Mouse (Mus musculus) neural tube, embryonic 11.5 days (tissue): ENCODE measurements at regions not wholly inside any gene's neighbourhood (a gene's known extent, or its start where the extent isn't known, plus 50 kb on each side); places are given as distances from the start of the nearest gene placed in this dataset.
A peak's percentile ranks its signal among the peaks of the same experiment; 100 is the strongest.

Experiments
- ATAC-seq: fragments of 200-750 bp; cut with Nextera tagmentation; 2 replicates; pipeline ENCODE4 v1.8.0; 2017; ENCODE audit warnings: moderate number of reproducible peaks, mild to moderate bottlenecking, moderate TSS enrichment, moderate library complexity; ENCODE audit not compliant: insufficient read depth, low FRiP score, low TSS enrichment
- DNase-seq: peaks from one replicate; pipeline ENCODE4 v3.0.0-alpha.2; 2015; ENCODE audit warnings: low spot score
- H3K27ac ChIP-seq: fragments of 300-500 bp; sonication (generic); 2 replicates; pipeline ENCODE4 v1.5.1; 2014; ENCODE audit warnings: low read depth, mild to moderate bottlenecking, low read length
- H3K27me3 ChIP-seq: fragments of 300-500 bp; sonication (generic); 2 replicates; pipeline ENCODE4 v1.6.1; 2014; ENCODE audit warnings: mild to moderate bottlenecking, low read length, mixed read lengths; ENCODE audit not compliant: control insufficient read depth, insufficient read depth
- H3K36me3 ChIP-seq: fragments of 300-500 bp; sonication (generic); 2 replicates; pipeline ENCODE4 v1.6.1; 2014; ENCODE audit warnings: mild to moderate bottlenecking, low read length, moderate library complexity, mixed read lengths; ENCODE audit not compliant: control insufficient read depth, insufficient read depth
- H3K4me1 ChIP-seq: fragments of 300-500 bp; sonication (generic); 2 replicates; pipeline ENCODE4 v1.6.1; 2014; ENCODE audit warnings: low read length, mixed read lengths; ENCODE audit not compliant: control insufficient read depth, insufficient read depth
- H3K4me2 ChIP-seq: fragments of 300-500 bp; sonication (generic); 2 replicates; pipeline ENCODE4 v1.6.1; 2014; ENCODE audit warnings: low read depth, mild to moderate bottlenecking, moderate library complexity
- H3K4me3 ChIP-seq: fragments of 300-500 bp; sonication (generic); 2 replicates; pipeline ENCODE4 v1.5.1; 2014; ENCODE audit warnings: low read depth, low read length
- H3K9ac ChIP-seq: fragments of 300-500 bp; sonication (generic); 2 replicates; pipeline ENCODE4 v1.6.1; 2014; ENCODE audit warnings: mild to moderate bottlenecking, low read length
- H3K9me3 ChIP-seq: fragments of 300-500 bp; sonication (generic); 2 replicates; pipeline ENCODE4 v1.6.1; 2016; ENCODE audit warnings: low read length; ENCODE audit not compliant: control insufficient read depth
- WGBS: fragments of 180-500 bp; shearing (Covaris S2); extraction: QIAGEN DNeasy Blood & Tissue Kit; methylation state at CpG from one replicate; pipeline ENCODE4 v1.1.7; 2014; 5-methylcytosine and 5-hydroxymethylcytosine counted together

GRCm38 (mm10) chr11:114198317-114199032 is 131.6 kb upstream of the Sdk2 start:
- ATAC-seq: no peak

GRCm38 (mm10) chr11:114195291-114195690 is 128.4 kb upstream of the Sdk2 start:
- WGBS: 88% methylated on average over 2 of the region's 2 CpGs
- no peaks in the 10 kb centered on the region for H3K27me3 ChIP-seq

More at GRCm38 (mm10) chr11:114198317-114199032, 131.6 kb upstream of the Sdk2 start:
- Histone ChIP-seq H3K4me3 (no peak overlapping the region), H3K36me3 (no peaks in the 10 kb centered on the region), H3K9ac (no peak overlapping the region), H3K4me2 (no peak overlapping the region), H3K9me3 (no peaks in the 10 kb centered on the region), H3K4me1 (peaks cover 6% of the 10 kb centered on the region), H3K27me3 (no peaks in the 10 kb centered on the region), H3K27ac (no peak overlapping the region)
- 59% methylated on average over 15 of the region's 15 CpGs for WGBS
- peak; percentile 70 for DNase-seq

GRCm38 (mm10) chr11:114194055-114194706 is 127.3 kb upstream of the Sdk2 start:
- WGBS: 51% methylated on average over 16 of the region's 16 CpGs
- no peak overlapping the region for H3K27ac ChIP-seq
- no peak for ATAC-seq

More at GRCm38 (mm10) chr11:114195291-114195690, 128.4 kb upstream of the Sdk2 start:
- Histone ChIP-seq H3K4me3 (no peak overlapping the region), H3K4me2 (no peak overlapping the region), H3K36me3 (no peaks in the 10 kb centered on the region), H3K4me1 (peaks cover 6% of the 10 kb centered on the region), H3K9me3 (no peaks in the 10 kb centered on the region; the same call in 1 of the 2 replicates), H3K9ac (no peak overlapping the region), H3K27ac (no peak overlapping the region)
- ATAC-seq: no peak
- no peak for DNase-seq

GRCm38 (mm10) chr11:114193018-114193417 is 126.2 kb upstream of the Sdk2 start:
- Histone ChIP-seq H3K9me3 (no peaks in the 10 kb centered on the region; the same call in 1 of the 2 replicates), H3K9ac (no peak overlapping the region), H3K4me2 (no peak overlapping the region), H3K4me1 (peaks cover 6% of the 10 kb centered on the region), H3K4me3 (no peak overlapping the region), H3K27ac (no peak overlapping the region), H3K27me3 (no peaks in the 10 kb centered on the region), H3K36me3 (no peaks in the 10 kb centered on the region)
- 94% methylated on average over 7 of the region's 7 CpGs for WGBS
- DNase-seq (no peak), ATAC-seq (no peak)

More at GRCm38 (mm10) chr11:114194055-114194706, 127.3 kb upstream of the Sdk2 start:
- no peak overlapping the region for H3K9ac ChIP-seq
- no peak overlapping the region for H3K4me3 ChIP-seq
- no peak for DNase-seq
- H3K36me3 ChIP-seq: no peaks in the 10 kb centered on the region
- H3K4me1 ChIP-seq: peaks cover 6% of the 10 kb centered on the region
- no peak overlapping the region for H3K4me2 ChIP-seq
- no peaks in the 10 kb centered on the region; the same call in 1 of the 2 replicates for H3K9me3 ChIP-seq
- H3K27me3 ChIP-seq: no peaks in the 10 kb centered on the region

- ATAC-seq (no peak), DNase-seq (no peak)
- 70% methylated on average over 5 of the region's 5 CpGs for WGBS
Measured at GRCm38 (mm10) chr11:114191661-114192060, 124.8 kb upstream of the Sdk2 start.

GRCm38 (mm10) chr11:114184970-114185882 is 118.4 kb upstream of the Sdk2 start:
- Histone ChIP-seq H3K9ac (no peak overlapping the region), H3K36me3 (no peaks in the 10 kb centered on the region), H3K27me3 (no peaks in the 10 kb centered on the region), H3K9me3 (no peaks in the 10 kb centered on the region; the same call in 1 of the 2 replicates), H3K27ac (no peak overlapping the region), H3K4me1 (no peaks in the 10 kb centered on the region), H3K4me2 (no peak overlapping the region), H3K4me3 (no peak overlapping the region)
- peak; percentile 72 for DNase-seq
- ATAC-seq: peak; percentile 67; the same call in 1 of the 2 replicates
- WGBS: 43% methylated on average over 18 of the region's 18 CpGs

More at GRCm38 (mm10) chr11:114191661-114192060, 124.8 kb upstream of the Sdk2 start:
- Histone ChIP-seq H3K27ac (no peak overlapping the region), H3K9me3 (no peaks in the 10 kb centered on the region; the same call in 1 of the 2 replicates), H3K4me1 (peaks cover 6% of the 10 kb centered on the region), H3K27me3 (no peaks in the 10 kb centered on the region), H3K9ac (no peak overlapping the region), H3K36me3 (no peaks in the 10 kb centered on the region), H3K4me3 (no peak overlapping the region), H3K4me2 (no peak overlapping the region)

GRCm38 (mm10) chr11:114184431-114184830 is 117.6 kb upstream of the Sdk2 start:
- H3K4me3 ChIP-seq: no peak overlapping the region
- no peaks in the 10 kb centered on the region for H3K36me3 ChIP-seq
- ATAC-seq: no peak
- H3K27me3 ChIP-seq: no peaks in the 10 kb centered on the region
- H3K4me2 ChIP-seq: no peak overlapping the region
- 87% methylated on average over 5 of the region's 5 CpGs for WGBS
- H3K9ac ChIP-seq: no peak overlapping the region
- DNase-seq: no peak
- H3K9me3 ChIP-seq: no peaks in the 10 kb centered on the region
- no peak overlapping the region for H3K27ac ChIP-seq
- no peaks in the 10 kb centered on the region for H3K4me1 ChIP-seq

GRCm38 (mm10) chr11:114183231-114183630 is 116.4 kb upstream of the Sdk2 start:
- Histone ChIP-seq H3K27me3 (no peaks in the 10 kb centered on the region), H3K4me2 (no peak overlapping the region), H3K36me3 (no peaks in the 10 kb centered on the region), H3K27ac (no peak overlapping the region), H3K9ac (no peak overlapping the region), H3K9me3 (no peaks in the 10 kb centered on the region), H3K4me1 (no peaks in the 10 kb centered on the region), H3K4me3 (no peak overlapping the region)
- ATAC-seq (no peak), DNase-seq (no peak)
- WGBS: 92% methylated on average over 10 of the region's 10 CpGs
